Mouse (Mus musculus) bone marrow, adult 2 months (tissue): ENCODE measurements at regions not wholly inside any gene's neighbourhood (a gene's known extent, or its start where the extent isn't known, plus 50 kb on each side); places are given as distances from the start of the nearest gene placed in this dataset.
"Not testable (repeated sequence)": the region's sequence is repeated elsewhere in the genome, so short reads cannot be mapped to it uniquely, and the experiment has no call there.

Experiments
- H3K27ac ChIP-seq: fragments of 200-500 bp; 2 replicates; pipeline ENCODE4 v1.5.1; 2012; ENCODE audit warnings: low read depth, mild to moderate bottlenecking, control low read depth, inconsistent platforms, low read length; ENCODE audit not compliant: control insufficient read depth, poor library complexity, insufficient read depth
- H3K4me1 ChIP-seq: fragments of 200-500 bp; 2 replicates; pipeline ENCODE4 v1.6.1; 2011; ENCODE audit warnings: low read length; ENCODE audit not compliant: control insufficient read depth, insufficient read depth
- H3K4me3 ChIP-seq: fragments of 200-500 bp; replicated peaks from 2 replicates; pipeline ENCODE3; 2011; ENCODE audit warnings: mild to moderate bottlenecking, low read depth, low read length, control low read depth; ENCODE audit not compliant: control insufficient read depth
- CTCF ChIP-seq: fragments of 200-500 bp; IDR thresholded peaks from 2 replicates; pipeline ENCODE4 v1.5.1; 2011; ENCODE audit warnings: low read length, control low read depth; ENCODE audit not compliant: control insufficient read depth, insufficient read depth
- POLR2A ChIP-seq: fragments of 200-500 bp; IDR thresholded peaks from 2 replicates; pipeline ENCODE4 v1.6.1; 2011; ENCODE audit warnings: low read depth, mild to moderate bottlenecking, control low read depth, low read length, borderline replicate concordance; ENCODE audit not compliant: control insufficient read depth
- WGBS: fragments of 180-500 bp; shearing (Covaris S2); methylation state at CpG from one replicate; pipeline ENCODE4 v1.1.7; 2018; 5-methylcytosine and 5-hydroxymethylcytosine counted together

DNA sequence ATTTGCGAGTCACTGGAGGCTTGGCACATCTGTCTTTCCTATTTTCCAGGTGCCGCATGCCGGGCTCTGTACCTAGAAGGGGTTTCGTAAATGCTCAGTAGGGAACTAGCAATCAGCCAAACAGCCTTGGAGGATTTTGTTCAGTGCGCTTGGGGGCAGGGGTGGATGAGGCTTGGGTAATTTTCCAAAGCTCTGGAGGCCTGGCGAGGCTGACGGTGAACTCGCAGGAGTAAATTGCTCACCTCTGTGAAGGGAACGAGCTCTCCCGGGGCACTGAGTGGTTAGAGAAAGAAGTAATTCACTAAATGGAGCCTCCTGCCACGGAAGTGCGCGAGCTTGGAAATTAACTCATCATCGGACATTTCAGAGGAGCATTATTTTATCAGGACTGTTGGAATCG, 110.0 kb downstream of the Fam43a start:
- 90% methylated on average over 15 of the region's 15 CpGs for WGBS
- no peak overlapping the region for H3K4me3 ChIP-seq
- no peak for TF ChIP-seq POLR2A
- no peak for TF ChIP-seq CTCF

DNA sequence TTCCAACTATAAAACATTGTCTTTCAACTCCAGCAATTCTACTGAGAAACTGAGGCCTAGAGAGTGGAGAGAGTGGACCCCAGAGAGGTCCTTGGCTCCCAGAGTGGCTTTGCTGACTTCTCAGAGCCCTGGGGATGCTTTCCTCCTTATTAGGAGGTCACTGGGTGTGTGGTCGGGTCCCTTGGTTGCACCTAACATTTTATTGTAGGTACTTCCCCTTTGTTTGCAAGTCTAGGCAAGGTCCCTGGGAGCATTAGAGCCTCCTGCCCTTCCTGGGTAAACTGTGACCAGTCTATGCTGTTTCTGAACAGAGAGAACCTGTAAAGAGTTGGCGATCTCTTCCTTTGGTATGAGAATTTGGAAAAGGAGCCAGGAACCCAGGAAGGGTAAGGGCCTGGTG, 110.5 kb downstream of the Fam43a start:
- 41% methylated on average over 2 of the region's 2 CpGs for WGBS
- no peak overlapping the region for H3K4me3 ChIP-seq
- TF ChIP-seq CTCF (no peak), POLR2A (no peak)

More for the DNA sequence above, 110.0 kb downstream of the Fam43a start:
- no peak overlapping the region for H3K27ac ChIP-seq
- H3K4me1 ChIP-seq, result no peaks in the 10 kb centered on the region

GRCm38 (mm10) chr16:30712570-30712969, 113.0 kb downstream of the Fam43a start:
- no peaks in the 10 kb centered on the region for H3K4me1 ChIP-seq
- no peak overlapping the region for H3K27ac ChIP-seq
- TF ChIP-seq POLR2A (no peak), CTCF (no peak)
- H3K4me3 ChIP-seq, result no peak overlapping the region
- 91% methylated on average over 6 of the region's 6 CpGs for WGBS

More for the DNA sequence above, 110.5 kb downstream of the Fam43a start:
- Histone ChIP-seq H3K27ac (no peak overlapping the region), H3K4me1 (no peaks in the 10 kb centered on the region)

DNA sequence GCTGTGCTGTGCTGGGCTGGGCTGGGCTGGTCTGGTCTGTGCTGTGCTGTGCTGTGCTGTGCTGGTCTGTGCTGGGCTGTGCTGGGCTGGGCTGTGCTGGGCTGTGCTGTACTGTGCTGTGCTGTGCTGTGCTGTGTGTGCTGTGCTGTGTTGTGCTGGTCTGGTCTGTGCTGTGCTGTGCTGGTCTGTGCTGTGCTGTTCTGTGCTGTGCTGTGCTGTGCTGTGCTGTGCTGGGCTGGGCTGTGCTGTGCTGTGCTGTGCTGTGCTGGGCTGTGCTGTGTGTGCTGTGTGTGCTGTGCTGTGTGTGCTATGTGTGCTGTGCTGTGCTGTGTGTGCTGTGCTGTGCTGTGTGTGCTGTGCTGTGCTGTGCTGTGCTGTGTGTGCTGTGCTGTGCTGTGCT, 118.1 kb downstream of the Fam43a start:
- H3K4me3 ChIP-seq, H3K4me1 ChIP-seq, H3K27ac ChIP-seq: not testable (repeated sequence)

DNA sequence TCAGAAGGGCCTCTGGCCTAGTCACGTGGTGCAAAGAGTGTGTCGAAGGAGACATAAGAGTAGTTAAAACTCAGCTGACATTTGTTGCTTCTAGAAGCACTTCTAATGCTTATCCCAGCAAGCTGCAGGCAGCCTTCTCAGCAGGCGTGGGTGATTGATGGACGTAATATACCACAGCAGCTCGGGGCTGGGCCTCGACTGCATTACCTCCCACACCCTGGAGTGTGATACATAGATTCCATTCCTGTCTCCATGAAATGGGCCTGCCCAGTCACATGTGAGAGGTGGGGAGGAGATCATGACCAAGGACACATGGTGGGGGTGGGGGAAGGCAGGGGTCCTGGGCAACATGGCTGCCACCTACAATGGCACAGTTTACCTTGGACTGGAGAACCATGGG, 121.3 kb downstream of the Fam43a start:
- TF ChIP-seq POLR2A, result no peak
- no peak for TF ChIP-seq CTCF
- Histone ChIP-seq H3K4me1 (no peaks in the 10 kb centered on the region), H3K4me3 (no peak overlapping the region), H3K27ac (no peak overlapping the region)
- WGBS, result 74% methylated on average over 6 of the region's 6 CpGs

DNA sequence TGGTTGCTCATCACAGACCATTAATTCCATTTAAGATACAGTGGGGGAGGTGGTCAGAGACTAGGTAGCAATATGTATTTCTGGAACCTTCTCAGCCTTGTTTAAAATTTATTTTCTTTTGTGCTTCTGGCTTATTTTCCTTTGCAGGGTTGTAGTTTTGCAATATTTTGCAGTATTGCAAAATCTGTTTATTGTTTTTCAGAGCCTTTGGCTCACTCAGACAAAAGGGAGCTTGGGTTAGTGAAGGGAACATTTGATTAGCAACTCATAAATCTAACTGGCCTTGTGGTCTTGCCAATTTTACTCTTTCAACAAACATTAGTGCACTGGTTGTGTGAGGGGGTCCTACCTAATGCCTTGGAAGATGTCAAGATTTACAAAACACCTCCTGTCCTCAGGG, 121.7 kb downstream of the Fam43a start:
- H3K4me1 ChIP-seq, result no peaks in the 10 kb centered on the region
- TF ChIP-seq POLR2A (no peak), CTCF (no peak)
- no peak overlapping the region for H3K27ac ChIP-seq
- H3K4me3 ChIP-seq, result no peak overlapping the region

DNA sequence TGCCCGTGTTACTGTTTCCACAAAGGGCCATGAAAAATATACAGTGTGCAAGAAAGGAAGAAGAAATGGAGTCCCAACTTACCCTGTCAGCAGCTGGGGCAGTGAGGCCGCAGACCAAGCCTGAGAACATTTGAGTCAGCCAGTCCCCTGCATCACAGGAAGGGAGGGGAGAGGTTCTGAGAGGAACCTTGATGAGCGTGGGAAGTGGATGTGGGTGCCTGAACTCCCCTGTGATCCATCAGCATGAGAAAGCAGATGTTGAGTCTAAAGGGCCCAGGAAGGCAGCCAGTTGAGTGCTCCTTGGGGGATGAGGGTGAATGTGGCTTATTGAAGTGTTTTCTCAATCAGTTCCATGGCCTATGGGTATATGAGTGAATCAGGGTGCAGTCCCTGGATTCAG, 122.8 kb downstream of the Fam43a start:
- no peaks in the 10 kb centered on the region for H3K4me1 ChIP-seq
- TF ChIP-seq CTCF, result no peak
- no peak for TF ChIP-seq POLR2A
- WGBS, result 17% methylated on average over 3 of the region's 3 CpGs
- H3K4me3 ChIP-seq, result no peak overlapping the region
- no peak overlapping the region for H3K27ac ChIP-seq

DNA sequence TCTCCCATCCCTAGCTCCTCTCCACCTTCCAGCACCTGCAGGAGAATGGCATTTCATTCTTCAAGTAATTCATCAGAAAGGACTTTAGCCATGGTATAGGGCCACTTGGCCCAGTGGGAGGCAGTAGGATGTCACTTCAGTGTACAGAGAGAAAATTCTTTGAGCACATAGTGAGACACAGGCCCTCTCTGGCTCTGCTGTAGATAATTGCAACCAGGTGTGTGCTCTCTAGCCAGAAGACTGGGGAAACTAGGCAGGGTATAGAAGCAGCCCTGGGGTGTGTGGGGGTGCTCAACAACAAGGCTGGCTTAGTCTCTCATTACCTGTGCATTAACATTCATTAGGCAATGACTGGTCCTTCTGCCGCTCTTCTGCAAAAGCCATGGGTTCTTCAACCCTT, 125.1 kb downstream of the Fam43a start:
- H3K27ac ChIP-seq, result no peak overlapping the region
- WGBS, result 96% methylated on average over 1 of the region's 1 CpGs
- TF ChIP-seq CTCF (no peak), POLR2A (no peak)
- H3K4me3 ChIP-seq, result no peak overlapping the region
- H3K4me1 ChIP-seq, result no peaks in the 10 kb centered on the region

- Histone ChIP-seq H3K4me3 (no peak overlapping the region), H3K4me1 (peaks cover 3% of the 10 kb centered on the region; the same call in 1 of the 2 replicates), H3K27ac (no peak overlapping the region)
- TF ChIP-seq CTCF (no peak), POLR2A (no peak)
- WGBS, result 59% methylated on average over 9 of the region's 9 CpGs
Observed at GRCm38 (mm10) chr16:30732770-30733415, 133.4 kb downstream of the Fam43a start.

- no peak for TF ChIP-seq CTCF
- TF ChIP-seq POLR2A, result no peak
- peaks cover 3% of the 10 kb centered on the region; the same call in 1 of the 2 replicates for H3K4me1 ChIP-seq
- no peak overlapping the region for H3K4me3 ChIP-seq
- no peak overlapping the region for H3K27ac ChIP-seq
- WGBS, result 76% methylated on average over 11 of the region's 11 CpGs
Observed at GRCm38 (mm10) chr16:30733478-30733877, 134.0 kb downstream of the Fam43a start.
